Mouse (Mus musculus) left cerebral cortex, adult 2 months (tissue): Measurements from ENCODE around the gene Plekhg3. TPM values are rescaled to one million over a fixed set of nuclear protein-coding genes. Genes with fewer than 3 reads are reported as not detected.

Experiments
- DNase-seq, 2 experiments: peaks; one replicate each; pipeline ENCODE4 v3.0.0; 2021 to 2022; ENCODE audit warnings: low spot score in 2 of 2, mixed read lengths in 1 of 2; ENCODE audit errors: extremely low spot score in 1 of 2
- H3K27ac ChIP-seq: fragments of 200-600 bp; 2 replicates; pipeline ENCODE4 v1.8.1; 2022
- H3K4me3 ChIP-seq: fragments of 200-600 bp; 2 replicates; pipeline ENCODE4 v1.8.1; 2022
- CTCF ChIP-seq: fragments of 200-600 bp; IDR thresholded peaks from 2 replicates; pipeline ENCODE4 v1.8.1; 2022; ENCODE audit warnings: antibody characterized with exemption, mild to moderate bottlenecking, moderate library complexity
- intact Hi-C: fragments of 180-260 bp; cut with DNase I; formaldehyde crosslinking; loops from one replicate; pipeline ENCODE4 v1.15.1; 2025
- total RNA-seq, 2 experiments: library from RNA; stranded (reverse); gene quantifications; 2 replicates each; pipeline ENCODE4 v1.2.3; 2021

Gene Plekhg3
- total RNA-seq, 2 experiments from 2014 or later = 15.0 to 15.2 TPM

DNA sequence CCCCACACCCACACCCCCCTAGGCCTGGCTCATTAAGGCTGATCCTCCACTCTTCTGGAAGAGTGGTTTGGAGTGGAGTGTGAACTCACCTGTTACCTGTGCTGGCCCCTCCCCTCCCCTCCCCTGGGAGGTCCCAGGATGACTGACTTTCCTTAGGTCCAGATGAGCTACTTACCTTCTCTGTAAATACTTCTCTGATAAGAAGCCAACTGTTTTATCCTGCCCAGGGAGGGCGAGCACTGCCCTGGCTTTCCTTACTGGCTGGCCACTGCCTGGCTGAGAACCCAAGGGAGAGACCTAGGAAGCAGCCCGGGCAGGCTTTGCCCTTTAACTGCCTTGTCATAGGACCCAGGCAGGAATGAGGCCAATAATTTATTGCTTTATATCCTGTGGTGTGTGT, 47.8 kb downstream of the Plekhg3 start:
- DNase-seq = no peak
- intact Hi-C loops = no loop called here
- no peak for TF ChIP-seq CTCF
- Histone ChIP-seq H3K4me3 (no peak overlapping the region), H3K27ac (no peak overlapping the region)

DNA sequence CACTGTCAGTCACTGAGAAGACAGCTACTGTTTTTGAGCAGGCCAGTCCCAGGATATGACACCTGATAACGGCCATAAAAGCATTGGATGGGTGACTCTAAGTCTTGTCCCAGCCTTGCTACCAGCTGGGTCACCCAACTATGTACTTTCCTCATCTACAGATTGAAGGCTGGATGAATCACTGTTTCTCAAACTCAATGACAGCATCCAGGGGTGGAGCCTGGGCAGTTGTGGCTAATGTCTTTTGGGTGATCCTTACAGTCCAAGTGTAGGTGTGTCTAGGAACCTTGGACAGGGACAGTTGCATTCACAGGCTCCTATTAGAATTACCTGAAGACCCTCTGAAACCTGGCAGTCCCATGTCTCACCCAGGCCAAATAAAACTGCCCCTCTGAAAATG, 49.1 kb downstream of the Plekhg3 start:
- Histone ChIP-seq H3K27ac (no peak overlapping the region), H3K4me3 (no peak overlapping the region)
- intact Hi-C loops = no loop called here
- TF ChIP-seq CTCF = no peak
- no peak for DNase-seq

DNA sequence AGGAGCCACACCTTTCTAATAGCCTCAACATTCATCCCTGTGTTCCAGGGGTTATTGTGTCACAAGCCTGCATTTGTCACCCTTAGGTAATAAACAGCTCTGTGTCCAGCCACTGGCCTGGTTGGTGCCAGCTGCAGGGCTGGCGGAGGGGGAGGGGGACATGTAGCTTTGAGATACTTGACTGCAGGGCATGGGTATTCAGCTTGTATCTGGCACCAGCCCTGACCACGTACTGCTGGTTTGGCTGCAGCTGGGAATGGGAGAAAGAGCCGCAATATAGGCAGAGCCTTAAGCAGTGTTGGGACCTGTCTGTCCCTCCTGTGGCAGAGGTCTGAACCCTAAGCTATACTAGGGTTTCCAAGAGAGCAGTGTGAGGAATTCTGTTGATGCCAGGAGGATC, 51.4 kb downstream of the Plekhg3 start:
- intact Hi-C loops = no loop called here
- no peak for TF ChIP-seq CTCF
- H3K4me3 ChIP-seq = no peak overlapping the region
- no peak for DNase-seq
- peak overlapping the region; percentile 19; the same call in 1 of the 2 replicates for H3K27ac ChIP-seq

DNA sequence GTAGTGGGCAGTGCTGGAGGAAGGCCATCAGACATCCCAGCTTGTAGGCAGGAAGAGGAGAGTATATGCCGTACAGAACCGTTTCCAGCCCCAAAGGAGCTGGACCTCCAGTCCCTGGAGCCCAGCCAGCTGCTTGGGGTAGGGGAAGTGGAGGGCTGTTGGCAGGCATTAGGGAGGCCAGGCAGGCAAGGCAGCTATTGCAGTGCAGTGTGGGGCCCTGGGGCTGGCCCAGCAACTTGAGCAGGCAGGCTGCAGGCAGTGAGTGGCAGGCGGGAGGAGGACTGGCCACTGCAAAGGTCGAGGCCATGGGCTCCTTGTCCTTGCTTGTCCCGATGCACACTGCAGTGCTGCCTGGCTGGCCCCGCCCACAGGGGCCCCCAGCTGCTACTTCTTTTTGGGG, 52.1 kb downstream of the Plekhg3 start:
- peak overlapping the region; percentile 19; the same call in 1 of the 2 replicates for H3K27ac ChIP-seq
- no peak overlapping the region for H3K4me3 ChIP-seq
- no peak for TF ChIP-seq CTCF
- DNase-seq = no peak
- intact Hi-C loops = no loop called here

DNA sequence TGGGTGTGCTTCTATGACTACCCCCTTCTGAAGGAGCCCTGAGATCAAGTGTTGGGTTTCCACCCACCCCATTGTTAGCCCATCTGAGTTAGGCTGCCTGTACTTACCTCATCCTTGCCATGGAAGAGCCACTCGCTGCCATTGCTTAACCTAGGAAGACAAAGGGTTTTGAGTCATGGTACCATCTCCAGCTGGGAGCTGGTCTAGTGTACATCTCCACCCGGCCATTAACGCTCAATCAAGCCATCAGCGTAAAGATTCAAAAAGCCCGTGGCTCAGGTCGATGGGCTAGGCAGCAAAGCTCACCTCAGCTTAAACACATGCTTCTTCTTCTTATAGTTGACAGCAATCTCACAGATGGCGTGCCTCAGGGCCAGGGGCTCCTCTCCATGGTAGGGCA, 52.8 kb downstream of the Plekhg3 start:
- intact Hi-C loops = no loop called here

DNA sequence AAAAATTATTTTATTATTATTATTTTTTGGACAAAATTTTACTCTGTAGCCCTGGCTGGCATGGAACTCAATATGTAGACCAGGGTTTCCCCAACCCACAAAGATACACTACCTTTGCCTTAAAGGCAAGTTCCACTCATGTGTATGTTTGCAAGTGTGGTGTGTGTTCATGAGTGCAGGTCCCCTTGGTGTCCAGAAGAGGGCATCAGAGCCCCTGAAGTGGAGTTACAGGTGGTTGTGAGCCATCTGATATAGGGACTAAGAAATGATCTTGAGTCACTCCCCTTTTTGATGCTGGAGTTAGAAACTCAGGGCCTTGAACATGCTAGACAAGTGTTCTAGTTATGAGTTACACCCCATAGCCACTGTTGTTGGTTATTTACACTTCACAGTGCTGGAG, 54.3 kb downstream of the Plekhg3 start:
- intact Hi-C loops = no loop called here
- no peak overlapping the region for H3K4me3 ChIP-seq

More for the DNA sequence above, 52.8 kb downstream of the Plekhg3 start:
- TF ChIP-seq CTCF = no peak
- no peak for DNase-seq
- no peak overlapping the region for H3K4me3 ChIP-seq
- no peak overlapping the region for H3K27ac ChIP-seq

DNA sequence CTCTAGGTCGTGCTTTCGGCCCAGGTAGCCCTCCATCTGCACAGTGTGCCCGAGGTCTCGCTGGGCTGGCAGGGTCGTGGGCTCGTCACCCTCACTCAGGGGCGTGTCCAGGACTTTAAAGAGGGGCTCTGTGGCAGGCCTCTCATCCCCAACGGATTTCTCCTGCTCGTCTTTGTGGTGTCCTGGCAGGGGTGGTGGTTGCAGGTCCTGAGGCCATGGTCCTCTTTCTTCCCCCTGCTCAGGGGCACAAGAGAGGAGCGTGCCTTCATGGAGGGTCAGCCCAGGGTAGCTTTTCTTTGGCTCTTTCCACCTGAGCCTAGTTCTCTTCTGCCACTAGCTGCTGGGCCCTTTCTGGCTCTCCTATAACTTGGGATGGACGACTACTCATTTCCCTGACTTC, 56.7 kb downstream of the Plekhg3 start:
- no peak for TF ChIP-seq CTCF
- intact Hi-C loops = no loop called here
- no peak for DNase-seq
- Histone ChIP-seq H3K27ac (no peak overlapping the region), H3K4me3 (no peak overlapping the region)

More for the DNA sequence above, 54.3 kb downstream of the Plekhg3 start:
- no peak overlapping the region for H3K27ac ChIP-seq
- TF ChIP-seq CTCF = peak; percentile 13
- no peak for DNase-seq

DNA sequence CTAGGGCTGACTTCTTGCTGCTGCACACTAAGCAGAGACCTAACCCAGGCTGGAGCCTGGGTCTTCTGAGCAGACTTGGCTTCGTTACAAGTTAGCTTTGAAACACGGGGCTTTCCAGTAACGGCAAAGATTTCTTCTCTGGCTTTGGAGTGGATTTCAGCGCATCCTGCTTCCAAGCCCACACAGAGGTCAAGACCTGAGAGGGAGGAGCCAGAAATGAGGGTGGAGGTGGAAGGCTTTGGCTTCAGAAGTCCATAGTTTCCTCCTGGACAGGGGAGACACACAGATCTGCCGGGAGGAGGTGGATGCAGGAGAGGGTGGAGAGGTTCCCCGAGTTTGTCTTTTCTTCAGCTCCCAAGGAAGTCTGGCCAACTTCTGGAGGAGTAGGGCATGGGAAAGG, 58.8 kb downstream of the Plekhg3 start:
- TF ChIP-seq CTCF = no peak
- H3K27ac ChIP-seq = no peak overlapping the region
- intact Hi-C loops = no loop called here

DNA sequence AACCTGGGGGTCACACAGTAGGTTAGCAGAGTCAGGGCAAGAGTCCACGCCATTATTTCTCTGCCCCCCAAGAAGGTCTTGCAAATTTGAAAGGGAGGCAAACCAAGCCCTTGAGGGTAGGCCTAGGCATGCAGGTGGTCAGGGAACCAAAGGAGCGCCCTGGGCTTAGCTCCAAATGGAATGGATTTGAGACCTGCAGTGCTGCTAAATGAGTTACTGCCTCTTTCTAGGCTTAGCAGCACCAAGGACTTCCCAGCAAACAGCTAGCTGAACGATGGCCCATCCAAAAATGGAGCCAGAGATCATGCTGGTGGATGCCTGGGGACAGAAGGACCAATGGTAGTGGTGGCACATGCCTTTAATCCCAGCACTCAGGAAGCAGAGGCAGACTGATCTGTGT, 60.3 kb downstream of the Plekhg3 start:
- Histone ChIP-seq H3K27ac (no peak overlapping the region), H3K4me3 (no peak overlapping the region)
- intact Hi-C loops = loop anchor here (5.0 to 10.0 kb wide), 5 partner anchors 121 to 806 kb away; partner anchors contain the start of genes Hspa2, Mthfd1, Sptb and Zbtb25
- TF ChIP-seq CTCF = no peak
- no peak for DNase-seq

More for the DNA sequence above, 58.8 kb downstream of the Plekhg3 start:
- no peak overlapping the region for H3K4me3 ChIP-seq
- DNase-seq = no peak

DNA sequence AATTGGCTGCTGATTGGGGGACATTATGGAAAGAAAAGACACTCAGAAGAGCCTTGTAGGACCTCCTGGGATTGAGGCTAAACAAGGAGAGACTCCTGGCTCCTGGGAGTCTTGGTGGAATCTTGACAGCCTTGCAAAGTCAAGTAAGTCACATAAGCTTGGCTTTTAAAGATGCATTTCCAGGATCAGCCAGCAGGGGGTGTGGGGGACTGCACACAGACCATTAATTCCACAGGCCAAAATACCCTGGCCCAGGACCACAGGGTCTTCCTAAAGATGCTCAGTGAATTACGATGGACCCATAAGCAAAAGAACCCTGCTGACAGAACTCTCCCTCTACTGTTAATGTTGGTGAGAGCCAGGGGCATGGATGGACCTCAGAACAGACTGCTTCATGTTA, 61.5 kb downstream of the Plekhg3 start:
- no peak overlapping the region for H3K27ac ChIP-seq
- intact Hi-C loops = loop anchor here (2.0 to 10.0 kb wide), 6 partner anchors 120 to 807 kb away; partner anchors contain the start of genes Hspa2, Mthfd1, Sptb and Zbtb25
- TF ChIP-seq CTCF = peak; percentile 75
- H3K4me3 ChIP-seq = no peak overlapping the region
- peak in 1 of 2 experiments; percentile 35 for DNase-seq

DNA sequence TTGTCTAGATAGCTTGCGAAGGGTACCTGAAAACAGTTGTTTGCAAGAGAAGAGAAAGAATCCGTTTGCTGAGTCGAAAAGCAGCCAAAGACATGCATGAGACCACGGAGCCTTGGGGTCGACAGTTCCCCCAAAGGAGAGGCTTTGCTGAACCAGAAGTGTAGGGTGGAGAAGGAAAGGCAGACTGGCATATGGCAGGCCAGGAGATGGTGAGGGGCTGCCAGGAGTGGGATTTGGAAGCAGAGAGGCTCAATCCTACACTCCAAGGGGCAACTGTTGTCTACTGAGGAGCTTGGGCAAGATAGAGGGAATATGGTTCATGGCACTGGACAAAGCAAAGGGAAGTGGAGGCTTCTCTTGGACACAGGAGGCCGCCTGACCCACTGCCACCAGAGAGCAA, 62.6 kb downstream of the Plekhg3 start:
- TF ChIP-seq CTCF = no peak
- Histone ChIP-seq H3K4me3 (no peak overlapping the region), H3K27ac (peak overlapping the region; percentile 20)
- DNase-seq = no peak
- intact Hi-C loops = loop anchor here (2.0 to 10.0 kb wide), 6 partner anchors 119 to 808 kb away; partner anchors contain the start of genes Hspa2, Mthfd1, Sptb and Zbtb25

DNA sequence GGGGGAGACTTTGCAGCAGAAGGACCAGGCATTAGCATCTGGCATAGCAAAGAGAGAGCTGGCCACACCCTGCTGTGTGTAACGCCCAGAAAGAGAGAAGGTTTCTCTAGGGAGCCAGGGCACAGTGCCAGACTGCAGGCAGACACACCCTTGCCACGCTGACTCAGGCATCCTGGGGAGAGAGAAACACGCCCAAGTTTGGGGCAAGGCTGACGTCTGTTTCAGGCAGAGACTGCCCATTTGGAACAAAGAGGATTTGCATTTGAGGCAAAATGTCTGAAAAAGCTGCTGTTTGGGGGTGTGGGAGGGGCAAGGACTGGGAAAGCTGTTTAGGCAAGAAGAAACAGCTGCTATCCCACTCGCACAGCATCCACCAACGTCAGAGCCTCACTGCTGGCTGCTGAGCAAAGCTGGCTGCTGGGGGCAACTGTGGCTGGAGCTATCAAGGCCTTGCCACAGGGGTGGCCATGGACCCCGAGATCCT, 63.2 kb downstream of the Plekhg3 start:
- DNase-seq = peak; percentile 66 to 74
- TF ChIP-seq CTCF = no peak
- intact Hi-C loops = loop anchor here (1.0 to 10.0 kb wide), 7 partner anchors 48 to 809 kb away; partner anchors contain the start of genes Hspa2, Mthfd1, Sptb and Zbtb25
- H3K27ac ChIP-seq = peak overlapping the region; percentile 83
- no peak overlapping the region for H3K4me3 ChIP-seq

DNA sequence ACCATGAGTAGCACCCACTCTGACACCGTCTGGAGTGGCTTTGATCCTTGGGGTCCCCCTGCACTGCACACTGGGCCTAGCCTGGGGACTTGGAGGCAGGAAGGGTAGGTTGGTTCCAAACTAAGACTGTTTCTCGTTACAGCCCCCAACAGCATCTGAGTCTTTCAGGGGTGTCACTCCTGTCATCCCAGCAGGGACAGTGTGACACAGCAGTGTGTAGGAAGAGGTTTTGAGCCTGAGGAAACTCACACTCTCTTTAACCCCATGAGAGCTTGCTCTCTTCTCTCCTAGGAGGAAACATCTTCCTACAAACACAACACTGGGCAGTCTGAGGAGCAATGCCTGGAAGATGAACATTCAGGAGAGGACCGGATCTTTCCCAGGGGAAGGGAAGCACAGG, 63.9 kb downstream of the Plekhg3 start:
- intact Hi-C loops = loop anchor here (1.0 to 10.0 kb wide), 6 partner anchors 48 to 810 kb away; partner anchors contain the start of genes Hspa2, Mthfd1, Sptb and Zbtb25
- peak overlapping the region; percentile 83 for H3K27ac ChIP-seq
- no peak for TF ChIP-seq CTCF
- DNase-seq = no peak
- no peak overlapping the region for H3K4me3 ChIP-seq
